Mouse (Mus musculus): Measurements from ENCODE around the gene Armc7. TPM values are rescaled to one million over a fixed set of nuclear protein-coding genes. Genes with fewer than 3 reads are reported as not detected.

Gene Armc7
- polyA plus RNA-seq, 1 experiment, result 31.0 TPM

GRCm38 (mm10) chr11:115534759-115535371, 59.4 kb downstream of the Armc7 start:
- TF ChIP-seq CTCF (IDR thresholded peaks at IDR 0.05; ENCODE audit: extremely low read depth, insufficient read depth, insufficient read length, insufficient replicate concordance) (no peak), POLR2A (IDR thresholded peaks at IDR 0.05; ENCODE audit: low read depth, low read length) (no peak)
- WGBS, result 2% methylated on average over 11 of the region's 11 CpGs
- Histone ChIP-seq H3K4me1 (ENCODE audit: control insufficient read depth, insufficient read depth, insufficient read length) (peaks cover 7% of the 10 kb centered on the region; the same call in 1 of the 2 replicates), H3K36me3 (ENCODE audit: control insufficient read depth, insufficient read depth, low read length) (peaks cover 21% of the 10 kb centered on the region), H3K27me3 (ENCODE audit: control insufficient read depth, insufficient read depth, low read length) (no peaks in the 10 kb centered on the region), H3K4me3 (ENCODE audit: extremely low read depth, insufficient read depth, insufficient read length) (peak overlapping the region; percentile 70), H3K27ac (ENCODE audit: insufficient read depth, low read length) (peak overlapping the region; percentile 98)
- DNase-seq (ENCODE audit: low read depth in 1 of 2, low spot score in 2 of 2), result no peak

- TF ChIP-seq CTCF (IDR thresholded peaks at IDR 0.05; ENCODE audit: extremely low read depth, insufficient read depth, insufficient read length, insufficient replicate concordance) (no peak), POLR2A (IDR thresholded peaks at IDR 0.05; ENCODE audit: low read depth, low read length) (no peak)
- WGBS, result 1% methylated on average over 80 of the region's 84 CpGs
- Histone ChIP-seq H3K4me1 (ENCODE audit: control insufficient read depth, insufficient read depth, insufficient read length) (peaks cover 7% of the 10 kb centered on the region; the same call in 1 of the 2 replicates), H3K36me3 (ENCODE audit: control insufficient read depth, insufficient read depth, low read length) (peaks cover 18% of the 10 kb centered on the region), H3K27ac (ENCODE audit: insufficient read depth, low read length) (peak overlapping the region; percentile 98), H3K27me3 (ENCODE audit: control insufficient read depth, insufficient read depth, low read length) (no peaks in the 10 kb centered on the region), H3K4me3 (ENCODE audit: extremely low read depth, insufficient read depth, insufficient read length) (peak overlapping the region; percentile 70)
- peak; percentile 36 to 58 for DNase-seq (ENCODE audit: low read depth in 1 of 2, low spot score in 2 of 2)
Measured at GRCm38 (mm10) chr11:115535401-115536037, 60.1 kb downstream of the Armc7 start.

- DNase-seq (ENCODE audit: low read depth in 1 of 2, low spot score in 2 of 2), result peak; percentile 93 to 97
- H3K36me3 ChIP-seq (ENCODE audit: control insufficient read depth, insufficient read depth, low read length), result peaks cover 18% of the 10 kb centered on the region
- peaks cover 7% of the 10 kb centered on the region; the same call in 1 of the 2 replicates for H3K4me1 ChIP-seq (ENCODE audit: control insufficient read depth, insufficient read depth, insufficient read length)
- peak within 1 kb of the TSS; percentile 70 for H3K4me3 ChIP-seq (ENCODE audit: extremely low read depth, insufficient read depth, insufficient read length)
- WGBS, result under 1% methylated on average over 60 of the region's 70 CpGs
- TF ChIP-seq POLR2A (IDR thresholded peaks at IDR 0.05; ENCODE audit: low read depth, low read length), result peak; percentile 60
- TF ChIP-seq CTCF (IDR thresholded peaks at IDR 0.05; ENCODE audit: extremely low read depth, insufficient read depth, insufficient read length, insufficient replicate concordance), result no peak
- peak within 1 kb of the TSS; percentile 98 for H3K27ac ChIP-seq (ENCODE audit: insufficient read depth, low read length)
- no peaks in the 10 kb centered on the region for H3K27me3 ChIP-seq (ENCODE audit: control insufficient read depth, insufficient read depth, low read length)
Measured at GRCm38 (mm10) chr11:115536038-115536681, 60.7 kb downstream of the Armc7 start, which contains the start of gene Sumo2. Gene Sumo2 (minus strand): TSS chr11:115536276.

- H3K36me3 ChIP-seq (ENCODE audit: control insufficient read depth, insufficient read depth, low read length), result peaks cover 14% of the 10 kb centered on the region
- H3K27me3 ChIP-seq (ENCODE audit: control insufficient read depth, insufficient read depth, low read length), result no peaks in the 10 kb centered on the region
- 64% methylated on average over 10 of the region's 10 CpGs for WGBS
- H3K4me3 ChIP-seq (ENCODE audit: extremely low read depth, insufficient read depth, insufficient read length), result no peak overlapping the region
- no peak for TF ChIP-seq CTCF (IDR thresholded peaks at IDR 0.05; ENCODE audit: extremely low read depth, insufficient read depth, insufficient read length, insufficient replicate concordance)
- no peak for TF ChIP-seq POLR2A (IDR thresholded peaks at IDR 0.05; ENCODE audit: low read depth, low read length)
- H3K27ac ChIP-seq (ENCODE audit: insufficient read depth, low read length), result peak overlapping the region; percentile 98
- peaks cover 7% of the 10 kb centered on the region; the same call in 1 of the 2 replicates for H3K4me1 ChIP-seq (ENCODE audit: control insufficient read depth, insufficient read depth, insufficient read length)
- DNase-seq (ENCODE audit: low read depth in 1 of 2, low spot score in 2 of 2), result no peak
Measured at GRCm38 (mm10) chr11:115536856-115537568, 61.5 kb downstream of the Armc7 start.

- no peak for DNase-seq (ENCODE audit: low read depth in 1 of 2, low spot score in 2 of 2)
- Histone ChIP-seq H3K27me3 (ENCODE audit: control insufficient read depth, insufficient read depth, low read length) (no peaks in the 10 kb centered on the region), H3K27ac (ENCODE audit: insufficient read depth, low read length) (no peak overlapping the region), H3K4me3 (ENCODE audit: extremely low read depth, insufficient read depth, insufficient read length) (no peak overlapping the region), H3K36me3 (ENCODE audit: control insufficient read depth, insufficient read depth, low read length) (peaks cover 5% of the 10 kb centered on the region), H3K4me1 (ENCODE audit: control insufficient read depth, insufficient read depth, insufficient read length) (peaks cover 7% of the 10 kb centered on the region; the same call in 1 of the 2 replicates)
- TF ChIP-seq CTCF (IDR thresholded peaks at IDR 0.05; ENCODE audit: extremely low read depth, insufficient read depth, insufficient read length, insufficient replicate concordance), result no peak
- no peak for TF ChIP-seq POLR2A (IDR thresholded peaks at IDR 0.05; ENCODE audit: low read depth, low read length)
- WGBS, result 51% methylated on average over 2 of the region's 2 CpGs
Measured at GRCm38 (mm10) chr11:115538045-115538444, 62.6 kb downstream of the Armc7 start.

Other genes starting within 250 kb of the Armc7 start
- 9.5 and 13.7 TPM in 2 replicates for gene Grin2c, start 208.4 kb upstream of the Armc7 start, polyA plus RNA-seq (2012; rRNA removed)
- 18.7 and 24.6 TPM in 2 replicates for gene Fdxr, start 198.6 kb upstream of the Armc7 start, polyA plus RNA-seq (2012; rRNA removed)
- gene Fads6, start 178.0 kb upstream of the Armc7 start, polyA plus RNA-seq (2012; rRNA removed), result 1.1 TPM in 2 replicates
- not detected in 2 replicates for gene Otop2, start 168.5 kb upstream of the Armc7 start, polyA plus RNA-seq (2012; rRNA removed)
- gene Ush1g, start 153.6 kb upstream of the Armc7 start, polyA plus RNA-seq (2012; rRNA removed), result 2.0 TPM in 2 replicates
- gene Otop3, start 140.9 kb upstream of the Armc7 start, polyA plus RNA-seq (2012; rRNA removed), result not detected in 2 replicates
- 17.9 and 18.3 TPM in 2 replicates for gene Hid1, start 107.9 kb upstream of the Armc7 start, polyA plus RNA-seq (2012; rRNA removed)
- gene Cdr2l, start 93.8 kb upstream of the Armc7 start, polyA plus RNA-seq (2012; rRNA removed), result 7.0 and 8.4 TPM in 2 replicates
- 42.8 and 48.3 TPM in 2 replicates for gene Mrpl58, start 71.9 kb upstream of the Armc7 start, polyA plus RNA-seq (2012; rRNA removed)
- gene Atp5h, start 55.7 kb upstream of the Armc7 start, polyA plus RNA-seq (2012; rRNA removed), result 34.5 and 40.4 TPM in 2 replicates
- 21.8 and 24.5 TPM in 2 replicates for gene Kctd2, start 55.5 kb upstream of the Armc7 start, polyA plus RNA-seq (2012; rRNA removed)
- gene Trim80, start 35.1 kb upstream of the Armc7 start, polyA plus RNA-seq (2012; rRNA removed), result not detected in 2 replicates
- 8.0 and 8.8 TPM in 2 replicates for gene Slc16a5, start 13.2 kb upstream of the Armc7 start, polyA plus RNA-seq (2012; rRNA removed)
- 59.1 and 73.6 TPM in 2 replicates for gene Nt5c, start 16.2 kb downstream of the Armc7 start, polyA plus RNA-seq (2012; rRNA removed)
- 178 and 269 TPM in 2 replicates for gene Jpt1, start 38.7 kb downstream of the Armc7 start, polyA plus RNA-seq (2012; rRNA removed)
- 25.8 and 28.3 TPM in 2 replicates for gene Sumo2, start 60.6 kb downstream of the Armc7 start, polyA plus RNA-seq (2012; rRNA removed)
- gene Nup85, start 88.8 kb downstream of the Armc7 start, polyA plus RNA-seq (2012; rRNA removed), result 41.4 and 42.4 TPM in 2 replicates
- 10.6 and 13.6 TPM in 2 replicates for gene Mrps7, start 128.3 kb downstream of the Armc7 start, polyA plus RNA-seq (2012; rRNA removed)
- 39.4 and 40.9 TPM in 2 replicates for gene Gga3, start 128.4 kb downstream of the Armc7 start, polyA plus RNA-seq (2012; rRNA removed)
- 175 and 210 TPM in 2 replicates for gene Mif4gd, start 137.3 kb downstream of the Armc7 start, polyA plus RNA-seq (2012; rRNA removed)
- gene Slc25a19, start 152.6 kb downstream of the Armc7 start, polyA plus RNA-seq (2012; rRNA removed), result 64.0 and 82.0 TPM in 2 replicates
- 74.4 and 74.7 TPM in 2 replicates for gene Grb2, start 232.9 kb downstream of the Armc7 start, polyA plus RNA-seq (2012; rRNA removed)

All from spleen, adult 2 months (tissue).